Mouse (Mus musculus): ENCODE results near the gene Taf6l. TPM values are rescaled to one million over a fixed set of nuclear protein-coding genes. Genes with fewer than 3 reads are reported as not detected.

Taf6l gene
- polyA plus RNA-seq, 1 experiment from 2014 or later, result 17.1 TPM

DNA sequence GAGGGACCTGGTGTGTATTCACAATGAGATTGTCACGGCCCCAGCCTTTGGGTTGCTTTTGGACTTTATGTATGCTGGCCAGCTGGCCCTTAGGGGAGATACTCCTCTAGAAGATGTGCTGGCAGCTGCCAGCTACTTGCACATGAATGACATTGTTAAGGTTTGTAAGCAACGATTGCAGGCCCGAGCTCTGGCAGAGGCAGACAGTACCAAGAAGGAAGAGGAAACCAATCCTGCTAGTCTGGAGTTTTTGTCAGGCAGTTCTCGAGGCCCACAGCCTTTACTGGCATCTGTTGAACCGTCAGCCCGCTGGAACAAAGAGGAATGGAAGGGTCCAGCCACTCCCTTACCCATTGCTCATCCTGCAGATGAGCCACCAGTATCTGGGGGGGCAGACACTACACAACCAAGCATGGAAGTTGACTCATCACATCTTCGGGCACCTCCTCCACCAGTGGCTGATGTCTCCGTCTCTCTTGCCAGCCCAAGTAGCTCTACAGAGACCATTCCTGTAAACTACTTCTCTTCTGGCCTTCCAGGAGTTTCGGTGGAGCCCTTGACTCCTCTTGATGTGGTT, 17.1 kb upstream of the Taf6l start:
- H3K4me1 ChIP-seq (ENCODE audit: control insufficient read depth, insufficient read depth, low read length), result peaks cover 4% of the 10 kb centered on the region; the same call in 1 of the 2 replicates
- H3K9me3 ChIP-seq (ENCODE audit: control insufficient read depth, low read depth, low read length), result no peaks in the 10 kb centered on the region
- H3K4me3 ChIP-seq (ENCODE audit: low read depth, low read length), result peak overlapping the region; percentile 57; the same call in 1 of the 2 replicates
- H3K4me2 ChIP-seq (replicated peaks; ENCODE audit: low read depth, low read length), result peak overlapping the region; percentile 46
- 0 out of 2 replicates have a peak overlapping the region, but pooled peaks have one; percentile 69 for H3K27ac ChIP-seq (ENCODE audit: low read length)
- H3K9ac ChIP-seq (replicated peaks; ENCODE audit: low read depth, low read length), result no peak overlapping the region
- H3K27me3 ChIP-seq (ENCODE audit: control insufficient read depth, insufficient read depth, low read length), result no peaks in the 10 kb centered on the region
- WGBS, result 89% methylated on average over 9 of the region's 9 CpGs
- peaks cover 24% of the 10 kb centered on the region for H3K36me3 ChIP-seq (ENCODE audit: control insufficient read depth, insufficient read depth, low read length)
- ATAC-seq (ENCODE audit: insufficient number of reproducible peaks, insufficient read depth, low FRiP score, low read depth), result no peak

DNA sequence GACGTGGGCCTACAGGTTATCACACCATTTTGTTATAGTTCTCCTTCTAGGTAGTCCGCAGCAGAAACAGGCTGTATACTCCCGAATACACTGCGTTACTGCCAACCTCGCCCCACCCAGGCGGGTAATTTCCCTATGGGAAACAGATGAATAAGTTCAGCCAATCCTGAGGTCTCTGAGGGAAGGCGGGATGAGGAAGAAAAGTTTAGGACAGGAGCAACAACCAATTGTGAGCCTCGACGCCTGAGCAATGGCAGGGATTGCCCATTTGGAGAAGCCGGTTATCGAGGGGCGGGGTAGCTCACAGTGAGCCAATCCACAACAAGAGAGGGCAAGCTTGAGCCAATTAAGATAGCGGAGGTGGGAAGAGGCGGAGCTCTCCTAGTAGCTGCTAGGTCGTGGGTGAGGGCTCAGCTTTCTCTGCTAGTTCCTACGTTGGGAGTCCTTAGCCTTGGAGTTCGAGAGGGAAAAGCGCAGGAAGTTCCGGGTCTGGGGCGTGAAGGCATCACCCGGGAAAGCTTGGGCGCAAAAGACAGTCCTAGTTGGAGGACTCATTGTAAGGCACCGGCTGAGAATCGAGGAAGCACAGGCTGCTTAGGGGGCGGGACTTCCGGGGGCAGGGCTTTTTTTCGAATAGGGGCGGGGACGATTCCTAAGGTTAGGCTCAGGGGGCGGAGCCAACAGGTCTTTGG, 16.1 kb upstream of the Taf6l start, which contains the start of gene Zbtb3:
Zbtb3 (plus strand) TSS at position 426 of the 692 bp plus-strand sequence.
- ATAC-seq (ENCODE audit: insufficient number of reproducible peaks, insufficient read depth, low FRiP score, low read depth), result peak; percentile 98
- Histone ChIP-seq H3K36me3 (ENCODE audit: control insufficient read depth, insufficient read depth, low read length) (peaks cover 16% of the 10 kb centered on the region), H3K9me3 (ENCODE audit: control insufficient read depth, low read depth, low read length) (no peaks in the 10 kb centered on the region), H3K4me3 (ENCODE audit: low read depth, low read length) (peak within 1 kb of the TSS; percentile 57), H3K27ac (ENCODE audit: low read length) (peak within 1 kb of the TSS; percentile 69), H3K4me2 (replicated peaks; ENCODE audit: low read depth, low read length) (peak within 1 kb of the TSS; percentile 80), H3K27me3 (ENCODE audit: control insufficient read depth, insufficient read depth, low read length) (no peaks in the 10 kb centered on the region), H3K9ac (replicated peaks; ENCODE audit: low read depth, low read length) (peak within 1 kb of the TSS; percentile 38; the same call in 1 of the 2 replicates), H3K4me1 (ENCODE audit: control insufficient read depth, insufficient read depth, low read length) (peaks cover 7% of the 10 kb centered on the region; the same call in 1 of the 2 replicates)
- WGBS, result under 1% methylated on average over 30 of the region's 30 CpGs

DNA sequence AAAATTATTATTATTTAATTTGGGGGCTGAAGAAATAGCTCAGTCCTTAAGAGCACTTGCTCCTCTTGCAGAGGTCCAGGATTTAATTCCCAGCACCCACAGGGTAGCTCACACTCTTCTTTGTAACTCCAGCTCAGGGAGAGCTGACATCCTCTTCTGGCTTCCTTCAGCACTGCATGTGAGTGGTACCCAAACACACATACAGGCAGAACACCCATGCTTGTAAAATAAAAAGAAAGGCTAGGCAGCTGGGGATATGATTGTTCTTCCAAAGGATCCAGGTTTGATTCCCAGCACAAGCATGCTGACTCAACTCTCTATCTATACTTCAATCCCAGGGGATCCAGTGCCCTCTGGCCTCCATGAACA, 12.7 kb upstream of the Taf6l start:
- Histone ChIP-seq H3K27ac (ENCODE audit: low read length) (peak overlapping the region; percentile 10; the same call in 1 of the 2 replicates), H3K4me2 (replicated peaks; ENCODE audit: low read depth, low read length) (peak overlapping the region; percentile 78; the same call in 1 of the 2 replicates), H3K9me3 (ENCODE audit: control insufficient read depth, low read depth, low read length) (no peaks in the 10 kb centered on the region), H3K9ac (replicated peaks; ENCODE audit: low read depth, low read length) (no peak overlapping the region), H3K4me3 (ENCODE audit: low read depth, low read length) (0 out of 2 replicates have a peak overlapping the region, but pooled peaks have one; percentile 86), H3K36me3 (ENCODE audit: control insufficient read depth, insufficient read depth, low read length) (peaks cover 14% of the 10 kb centered on the region), H3K4me1 (ENCODE audit: control insufficient read depth, insufficient read depth, low read length) (peaks cover 10% of the 10 kb centered on the region; the same call in 1 of the 2 replicates), H3K27me3 (ENCODE audit: control insufficient read depth, insufficient read depth, low read length) (no peaks in the 10 kb centered on the region)
- no peak for ATAC-seq (ENCODE audit: insufficient number of reproducible peaks, insufficient read depth, low FRiP score, low read depth)

DNA sequence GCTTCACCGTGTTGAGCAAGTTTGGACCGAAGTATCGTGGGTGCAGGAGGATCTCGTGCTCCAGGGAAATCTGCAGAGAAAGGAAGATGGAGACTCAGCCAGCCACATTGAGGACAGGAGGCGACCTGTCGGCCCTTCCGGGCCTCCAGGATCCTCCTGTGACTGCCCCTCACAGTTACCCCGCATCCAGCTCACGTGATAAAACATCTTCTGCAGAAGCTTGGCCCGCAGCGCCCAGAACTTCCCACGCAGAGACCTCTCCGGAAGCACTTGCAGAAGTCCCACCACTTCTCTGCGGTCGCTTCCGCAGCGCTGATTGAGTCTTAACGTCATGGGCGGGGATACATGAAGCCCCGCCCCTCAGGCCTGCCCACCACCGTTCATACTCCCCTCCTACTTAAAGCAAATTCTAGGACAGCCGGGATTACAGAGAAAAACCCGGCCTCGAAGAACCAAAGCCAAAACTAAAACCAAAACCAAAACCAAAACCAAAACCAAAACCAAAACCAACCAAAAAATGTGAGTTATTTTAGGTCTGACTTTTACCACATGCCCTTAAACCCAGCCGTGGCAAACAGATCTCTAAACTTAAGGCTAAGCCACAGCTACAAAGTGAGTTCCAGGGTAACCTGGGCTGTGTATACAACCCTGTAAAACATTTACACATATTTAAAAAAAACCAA, 12.2 kb upstream of the Taf6l start, which contains the start of gene Polr2g:
Polr2g (minus strand) TSS at position 314 of the 683 bp plus-strand sequence.
- Histone ChIP-seq H3K36me3 (ENCODE audit: control insufficient read depth, insufficient read depth, low read length) (peaks cover 19% of the 10 kb centered on the region), H3K4me2 (replicated peaks; ENCODE audit: low read depth, low read length) (peak within 1 kb of the TSS; percentile 78), H3K4me1 (ENCODE audit: control insufficient read depth, insufficient read depth, low read length) (peaks cover 10% of the 10 kb centered on the region; the same call in 1 of the 2 replicates), H3K9me3 (ENCODE audit: control insufficient read depth, low read depth, low read length) (no peaks in the 10 kb centered on the region), H3K4me3 (ENCODE audit: low read depth, low read length) (peak within 1 kb of the TSS; percentile 86), H3K9ac (replicated peaks; ENCODE audit: low read depth, low read length) (peak within 1 kb of the TSS; percentile 72), H3K27ac (ENCODE audit: low read length) (peak within 1 kb of the TSS; percentile 78; the same call in 1 of the 2 replicates), H3K27me3 (ENCODE audit: control insufficient read depth, insufficient read depth, low read length) (no peaks in the 10 kb centered on the region)
- WGBS, result 1% methylated on average over 25 of the region's 25 CpGs
- ATAC-seq (ENCODE audit: insufficient number of reproducible peaks, insufficient read depth, low FRiP score, low read depth), result peak; percentile 73

DNA sequence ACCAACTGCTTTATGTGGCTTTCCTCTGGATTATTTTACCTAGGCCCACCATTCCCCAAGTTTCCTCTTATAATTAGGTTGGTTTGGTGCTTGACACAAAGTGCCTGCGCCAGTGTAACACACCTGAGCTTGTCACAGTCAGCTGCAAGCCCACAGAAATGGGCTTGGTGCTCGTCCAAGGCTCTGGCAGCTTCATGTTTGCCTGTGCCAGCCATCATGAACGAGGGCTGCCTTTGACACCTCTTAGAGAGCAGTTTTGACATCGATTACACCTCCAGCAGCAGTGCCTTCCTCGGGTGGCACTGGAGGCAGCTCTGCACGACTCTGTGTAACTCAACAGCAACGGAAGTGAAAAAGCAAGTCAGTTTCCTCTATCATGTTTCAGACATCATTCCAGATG, 4.0 kb upstream of the Taf6l start:
- Histone ChIP-seq H3K4me1 (ENCODE audit: control insufficient read depth, insufficient read depth, low read length) (0 out of 2 replicates have a peak, but pooled peaks cover 5% of the 10 kb centered on the region), H3K9me3 (ENCODE audit: control insufficient read depth, low read depth, low read length) (no peaks in the 10 kb centered on the region), H3K9ac (replicated peaks; ENCODE audit: low read depth, low read length) (no peak overlapping the region), H3K27me3 (ENCODE audit: control insufficient read depth, insufficient read depth, low read length) (no peaks in the 10 kb centered on the region), H3K27ac (ENCODE audit: low read length) (no peak overlapping the region), H3K4me2 (replicated peaks; ENCODE audit: low read depth, low read length) (no peak overlapping the region), H3K4me3 (ENCODE audit: low read depth, low read length) (no peak overlapping the region), H3K36me3 (ENCODE audit: control insufficient read depth, insufficient read depth, low read length) (peaks cover 29% of the 10 kb centered on the region)
- ATAC-seq (ENCODE audit: insufficient number of reproducible peaks, insufficient read depth, low FRiP score, low read depth), result no peak
- WGBS, result 80% methylated on average over 7 of the region's 7 CpGs

DNA sequence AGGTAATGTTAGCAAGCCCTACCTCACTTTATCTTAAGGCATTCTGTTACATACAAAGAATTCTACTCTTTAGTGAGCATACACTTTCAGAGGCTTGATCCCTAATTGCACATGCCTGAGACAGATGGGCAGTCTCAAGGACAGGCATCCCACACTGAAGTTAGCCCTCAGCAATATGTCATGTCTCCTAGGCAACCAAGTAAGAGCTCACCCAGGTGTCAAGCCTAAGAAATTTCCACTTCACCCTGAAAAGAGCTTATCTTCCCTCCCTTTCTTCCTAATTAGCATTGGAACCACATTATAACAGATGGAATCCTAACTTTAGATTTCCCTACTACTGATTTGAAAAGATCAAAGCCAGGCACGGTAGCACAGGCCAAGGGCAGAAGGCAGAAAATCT, 3.0 kb upstream of the Taf6l start:
- 20% methylated on average over 1 of the region's 1 CpGs for WGBS
- ATAC-seq (ENCODE audit: insufficient number of reproducible peaks, insufficient read depth, low FRiP score, low read depth), result no peak

DNA sequence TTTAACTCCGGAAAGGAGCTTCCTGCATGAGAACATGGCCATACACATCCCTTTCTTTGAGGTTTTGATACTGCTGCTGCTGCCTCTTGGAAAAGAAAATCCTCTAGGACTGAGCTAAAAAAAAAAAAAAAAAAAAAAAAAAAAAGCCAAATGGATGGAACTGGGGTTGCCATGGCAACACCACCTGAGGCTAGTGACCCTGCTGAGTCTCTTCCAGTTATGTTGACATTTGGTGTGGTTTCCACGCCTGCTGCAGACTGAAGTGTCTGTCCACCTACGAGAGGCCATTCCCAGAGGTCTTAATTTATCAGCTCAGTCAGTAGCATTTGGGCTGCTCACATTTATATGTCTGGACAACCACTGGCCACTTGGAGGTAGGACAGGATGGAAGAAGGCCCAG, 2.3 kb upstream of the Taf6l start:
- H3K4me1 ChIP-seq (ENCODE audit: control insufficient read depth, insufficient read depth, low read length), result 0 out of 2 replicates have a peak, but pooled peaks cover 5% of the 10 kb centered on the region
- no peak for ATAC-seq (ENCODE audit: insufficient number of reproducible peaks, insufficient read depth, low FRiP score, low read depth)

More for the DNA sequence above, 3.0 kb upstream of the Taf6l start:
- no peak overlapping the region for H3K9ac ChIP-seq (replicated peaks; ENCODE audit: low read depth, low read length)
- H3K27me3 ChIP-seq (ENCODE audit: control insufficient read depth, insufficient read depth, low read length), result no peaks in the 10 kb centered on the region
- H3K4me3 ChIP-seq (ENCODE audit: low read depth, low read length), result no peak overlapping the region
- no peak overlapping the region for H3K4me2 ChIP-seq (replicated peaks; ENCODE audit: low read depth, low read length)
- 0 out of 2 replicates have a peak, but pooled peaks cover 5% of the 10 kb centered on the region for H3K4me1 ChIP-seq (ENCODE audit: control insufficient read depth, insufficient read depth, low read length)
- peaks cover 20% of the 10 kb centered on the region for H3K36me3 ChIP-seq (ENCODE audit: control insufficient read depth, insufficient read depth, low read length)
- no peak overlapping the region for H3K27ac ChIP-seq (ENCODE audit: low read length)
- no peaks in the 10 kb centered on the region for H3K9me3 ChIP-seq (ENCODE audit: control insufficient read depth, low read depth, low read length)

DNA sequence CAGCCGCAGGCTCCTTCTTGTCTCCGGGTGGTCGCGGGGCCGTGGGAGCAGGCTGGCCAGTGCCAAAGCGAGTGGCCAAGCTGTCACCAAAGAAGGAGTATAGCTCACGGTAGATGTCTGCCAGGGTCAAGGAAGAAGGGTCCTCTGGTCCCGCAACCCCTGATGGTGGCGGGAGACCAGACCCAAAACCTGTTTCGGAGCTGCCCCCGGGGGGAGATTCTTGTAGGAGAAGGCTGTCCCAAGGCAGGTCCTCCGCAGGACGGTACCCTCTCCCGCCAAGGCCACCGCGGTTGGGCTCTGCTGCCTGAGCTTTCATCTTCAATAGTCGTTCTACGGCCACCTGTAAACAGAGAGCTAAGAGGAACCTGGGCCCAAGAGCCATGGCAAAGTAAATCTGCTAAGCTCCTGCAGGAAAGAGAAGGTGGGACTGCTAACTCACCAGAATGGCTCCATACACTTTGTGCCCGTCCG, 11.2 kb downstream of the Taf6l start:
- ATAC-seq (ENCODE audit: insufficient number of reproducible peaks, insufficient read depth, low FRiP score, low read depth), result peak; percentile 7; the same call in 1 of the 2 replicates
- Histone ChIP-seq H3K9me3 (ENCODE audit: control insufficient read depth, low read depth, low read length) (no peaks in the 10 kb centered on the region), H3K4me1 (ENCODE audit: control insufficient read depth, insufficient read depth, low read length) (peaks cover 19% of the 10 kb centered on the region), H3K9ac (replicated peaks; ENCODE audit: low read depth, low read length) (peak overlapping the region; percentile 94), H3K27ac (ENCODE audit: low read length) (peak overlapping the region; percentile 98), H3K4me3 (ENCODE audit: low read depth, low read length) (peak overlapping the region; percentile 75), H3K36me3 (ENCODE audit: control insufficient read depth, insufficient read depth, low read length) (peaks cover 22% of the 10 kb centered on the region), H3K4me2 (replicated peaks; ENCODE audit: low read depth, low read length) (peak overlapping the region; percentile 98), H3K27me3 (ENCODE audit: control insufficient read depth, insufficient read depth, low read length) (no peaks in the 10 kb centered on the region)
- 4% methylated on average over 20 of the region's 20 CpGs for WGBS

More for the DNA sequence above, 2.3 kb upstream of the Taf6l start:
- Histone ChIP-seq H3K9me3 (ENCODE audit: control insufficient read depth, low read depth, low read length) (no peaks in the 10 kb centered on the region), H3K9ac (replicated peaks; ENCODE audit: low read depth, low read length) (no peak overlapping the region), H3K4me2 (replicated peaks; ENCODE audit: low read depth, low read length) (no peak overlapping the region), H3K36me3 (ENCODE audit: control insufficient read depth, insufficient read depth, low read length) (peaks cover 16% of the 10 kb centered on the region), H3K27me3 (ENCODE audit: control insufficient read depth, insufficient read depth, low read length) (no peaks in the 10 kb centered on the region), H3K4me3 (ENCODE audit: low read depth, low read length) (no peak overlapping the region), H3K27ac (ENCODE audit: low read length) (no peak overlapping the region)
- WGBS, result 23% methylated on average over 3 of the region's 3 CpGs

Data from stomach, embryonic 14.5 days (tissue).